Mouse (Mus musculus) mesoderm, embryonic 11.5 days (tissue): ENCODE measurements around the gene Kcnq4.

ENCODE experiments used
- DNase-seq: peaks from one replicate; pipeline ENCODE4 v3.0.0-alpha.2; 2012; ENCODE audit warnings: low read depth, low spot score

The Kcnq4 gene

DNA sequence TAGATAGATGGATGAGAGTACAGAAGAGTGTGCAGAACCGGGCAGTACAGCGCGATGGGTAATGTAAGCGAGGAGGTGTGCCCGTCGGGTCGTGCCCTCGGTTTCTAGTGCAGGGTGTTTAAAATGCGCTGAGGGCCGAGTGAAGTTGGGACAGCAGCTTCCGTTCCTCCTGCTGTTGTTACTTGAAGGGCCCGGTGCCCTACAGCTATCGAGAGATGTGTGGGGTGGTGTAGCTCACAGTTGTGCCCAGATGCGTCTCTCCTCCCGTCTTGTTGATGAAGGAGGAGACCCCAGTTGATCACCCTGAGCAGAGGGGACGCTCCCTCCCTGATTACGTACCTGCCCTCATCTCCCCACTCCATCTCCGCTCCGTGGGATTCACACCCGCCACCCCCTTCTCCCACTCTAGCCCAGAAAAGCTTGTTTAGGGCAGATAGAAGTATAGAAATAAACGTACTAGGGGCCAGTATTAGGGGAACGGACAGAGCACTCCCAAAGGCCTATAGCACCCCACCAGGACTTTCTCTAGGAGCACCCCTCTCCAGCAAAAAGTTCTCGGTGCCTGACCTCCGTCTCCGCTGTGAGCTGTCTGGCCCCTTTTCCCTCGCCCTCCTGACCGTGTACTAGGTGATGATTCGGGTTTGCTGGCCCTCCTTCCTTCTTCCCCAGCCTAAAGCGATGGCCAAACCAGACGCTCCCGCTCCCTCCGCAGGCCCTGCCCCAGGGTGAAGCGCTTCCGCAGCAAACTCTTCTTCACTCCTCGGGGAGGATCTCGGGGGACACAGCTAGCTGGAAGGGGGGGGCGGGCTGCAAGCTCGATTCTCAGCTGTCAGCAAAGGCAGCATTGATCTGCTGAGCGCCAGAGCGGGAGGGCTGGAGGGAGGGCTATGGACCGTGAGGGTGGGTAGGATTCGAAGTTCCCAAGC is at the start of gene Kcnq4:
Gene Kcnq4, minus strand, starts transcription at position 672 of the 926 bp plus-strand sequence.
- DNase-seq: no peak

DNA sequence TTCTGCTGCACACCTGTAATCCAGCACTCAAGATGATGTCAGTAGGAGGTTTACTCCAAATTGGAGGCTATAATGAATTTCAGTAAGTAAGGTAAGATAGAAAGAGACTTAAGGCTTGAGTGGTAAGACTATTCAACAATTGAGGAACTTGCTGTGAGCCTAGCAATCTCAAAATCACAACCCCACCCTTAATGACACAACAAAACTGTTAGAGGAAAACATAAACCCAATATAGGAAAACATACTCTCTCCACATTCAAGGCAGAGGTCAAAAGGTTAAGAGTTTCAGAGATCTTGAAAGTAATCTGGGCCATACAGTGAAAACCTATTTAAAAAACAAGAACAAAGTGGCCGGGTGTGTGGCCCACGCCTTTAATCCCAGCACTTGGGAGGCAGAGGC is 48.3 kb upstream of the Kcnq4 start:
- no peak for DNase-seq

DNA sequence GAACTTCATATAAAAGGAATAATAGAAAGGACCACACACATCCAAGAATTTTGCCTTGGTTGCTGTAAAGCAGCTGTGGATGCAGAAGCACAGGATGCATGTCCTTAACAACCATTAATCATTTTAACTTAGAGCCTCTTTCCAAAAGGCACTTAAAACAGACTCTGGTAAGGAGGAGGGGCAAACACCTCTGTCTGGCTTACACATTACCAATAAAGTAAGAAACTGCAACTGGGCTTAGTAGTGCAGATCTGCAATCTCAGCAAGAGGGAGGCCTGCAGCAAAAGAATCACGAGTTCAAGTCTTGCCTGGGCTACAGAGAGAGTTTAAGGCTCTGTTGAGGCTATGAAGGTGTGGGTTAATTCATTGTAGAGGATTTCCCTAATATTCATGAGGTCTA is 47.2 kb upstream of the Kcnq4 start:
- no peak for DNase-seq

DNA sequence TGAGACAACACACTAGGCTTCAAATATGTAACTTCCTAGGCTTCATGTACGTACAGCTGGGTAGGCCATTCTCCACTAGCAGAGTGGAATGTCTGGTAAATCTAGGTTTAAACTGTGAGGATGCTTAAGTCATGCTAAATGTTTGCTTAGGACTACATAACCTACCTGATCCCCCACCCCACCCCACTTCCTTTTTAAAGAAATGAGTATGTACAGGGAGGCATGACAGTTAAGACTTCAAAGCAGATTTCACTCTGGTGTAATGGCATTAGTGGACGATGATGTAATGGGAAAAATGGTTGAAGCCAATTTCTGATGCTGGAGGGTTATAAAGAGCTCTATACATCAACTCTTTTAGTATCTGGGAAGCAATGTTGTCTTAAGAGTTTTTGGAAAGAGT is 44.5 kb upstream of the Kcnq4 start:
- no peak for DNase-seq

DNA sequence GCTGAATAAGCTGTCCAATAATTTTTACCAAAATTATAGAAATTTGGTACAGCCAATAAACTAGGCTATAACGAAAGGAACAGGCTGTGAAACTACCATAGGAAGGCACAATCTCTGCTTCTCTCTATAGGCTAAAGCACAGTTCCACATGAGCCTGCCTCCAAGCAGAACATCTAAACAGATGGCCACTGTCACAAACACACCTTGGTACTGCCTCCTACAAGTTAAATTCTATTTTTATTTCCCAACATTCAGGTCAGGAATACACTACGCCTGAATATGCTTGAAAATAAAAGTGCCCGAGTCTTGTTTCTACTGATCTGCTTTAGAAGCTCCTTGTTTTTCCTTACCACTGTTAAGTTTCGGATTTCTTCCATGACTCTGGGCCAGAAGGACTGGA is 41.6 kb upstream of the Kcnq4 start:
- no peak for DNase-seq

DNA sequence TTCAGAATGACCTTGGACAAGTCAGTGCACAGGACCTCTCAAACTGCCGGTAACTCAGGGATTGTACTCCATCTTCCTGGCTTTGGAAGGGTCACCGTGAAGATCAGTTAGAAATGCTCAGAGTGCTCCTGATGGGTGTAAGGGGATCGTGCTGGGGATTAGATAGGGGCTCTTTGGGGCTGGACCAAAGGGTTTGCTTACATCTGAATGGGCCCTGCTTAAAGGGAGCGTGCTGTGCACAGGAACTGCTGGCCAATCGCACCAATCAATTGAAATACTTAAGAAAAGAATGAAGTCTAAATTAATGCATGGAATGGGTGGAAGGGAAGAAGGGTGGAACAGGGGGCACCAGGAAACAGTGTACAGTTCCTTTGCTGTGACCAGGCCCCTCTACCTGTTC is 7.4 kb upstream of the Kcnq4 start:
- DNase-seq: no peak

DNA sequence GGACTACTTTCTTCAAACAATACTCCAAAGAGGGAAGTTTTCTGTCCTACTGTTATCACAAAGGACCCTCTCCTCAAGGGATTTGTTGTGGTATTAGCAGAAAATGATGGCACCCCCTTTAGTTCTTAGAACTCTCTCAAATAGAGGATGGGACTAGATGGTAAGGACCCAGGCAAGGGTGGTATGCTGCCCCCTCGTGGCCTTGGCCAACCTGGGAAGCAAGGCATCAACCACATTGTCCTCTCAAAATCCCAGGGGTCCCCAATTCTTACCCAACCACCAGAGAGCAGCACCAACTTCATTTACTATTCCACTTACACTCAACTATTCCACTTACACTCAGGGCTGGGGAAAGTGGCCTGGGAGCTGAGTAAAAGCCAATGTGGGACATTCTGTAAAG is 6.9 kb upstream of the Kcnq4 start:
- DNase-seq: peak; percentile 75

DNA sequence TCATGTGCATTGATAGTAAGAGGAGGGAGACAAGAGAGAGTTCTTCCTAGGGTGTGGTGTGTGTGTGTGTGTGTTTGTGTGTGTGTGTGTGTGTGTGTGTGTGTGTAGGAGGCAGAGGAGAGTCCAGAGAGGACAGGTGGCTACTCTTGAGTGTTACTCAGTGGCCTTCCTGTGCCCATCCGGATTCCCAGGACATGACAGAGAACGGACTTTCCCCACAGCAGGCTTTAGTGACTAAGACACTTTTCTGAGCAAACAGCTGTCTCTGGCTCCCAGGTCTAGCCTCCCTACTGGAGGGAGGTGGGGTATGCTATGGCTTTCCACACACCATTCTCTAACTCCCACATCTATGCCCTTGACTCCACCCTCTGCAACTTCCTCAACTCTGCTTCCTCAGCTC is 1.2 kb upstream of the Kcnq4 start:
- no peak for DNase-seq

DNA sequence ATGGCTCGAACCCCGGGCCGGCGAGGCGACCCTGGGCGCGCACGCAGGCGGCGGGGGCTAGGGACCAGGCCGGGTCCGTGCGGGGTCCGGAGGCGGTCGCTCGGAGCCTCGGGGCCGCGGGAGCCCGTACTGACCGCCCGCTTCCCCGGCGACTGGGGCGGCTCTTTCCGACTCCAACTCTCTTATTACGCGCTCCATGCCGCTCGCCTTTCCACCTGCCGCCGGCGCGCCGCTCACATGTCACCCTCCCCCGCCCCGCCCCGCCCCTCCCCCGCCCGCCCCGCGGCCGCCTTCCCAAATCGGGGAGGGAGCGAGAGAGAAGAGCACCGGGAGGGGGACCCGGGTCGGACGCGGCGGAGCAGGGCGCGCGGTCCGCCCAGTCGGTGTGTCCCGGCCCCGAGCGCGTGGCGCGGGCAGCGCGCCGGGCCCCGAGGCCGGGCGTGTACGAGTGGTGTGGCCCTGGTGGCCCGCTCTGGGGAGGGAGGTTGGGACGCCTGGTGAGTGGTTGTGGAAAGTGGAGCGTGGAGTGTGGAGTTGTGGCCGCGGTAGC is 1.1 kb downstream of the Kcnq4 start:
- DNase-seq: no peak

DNA sequence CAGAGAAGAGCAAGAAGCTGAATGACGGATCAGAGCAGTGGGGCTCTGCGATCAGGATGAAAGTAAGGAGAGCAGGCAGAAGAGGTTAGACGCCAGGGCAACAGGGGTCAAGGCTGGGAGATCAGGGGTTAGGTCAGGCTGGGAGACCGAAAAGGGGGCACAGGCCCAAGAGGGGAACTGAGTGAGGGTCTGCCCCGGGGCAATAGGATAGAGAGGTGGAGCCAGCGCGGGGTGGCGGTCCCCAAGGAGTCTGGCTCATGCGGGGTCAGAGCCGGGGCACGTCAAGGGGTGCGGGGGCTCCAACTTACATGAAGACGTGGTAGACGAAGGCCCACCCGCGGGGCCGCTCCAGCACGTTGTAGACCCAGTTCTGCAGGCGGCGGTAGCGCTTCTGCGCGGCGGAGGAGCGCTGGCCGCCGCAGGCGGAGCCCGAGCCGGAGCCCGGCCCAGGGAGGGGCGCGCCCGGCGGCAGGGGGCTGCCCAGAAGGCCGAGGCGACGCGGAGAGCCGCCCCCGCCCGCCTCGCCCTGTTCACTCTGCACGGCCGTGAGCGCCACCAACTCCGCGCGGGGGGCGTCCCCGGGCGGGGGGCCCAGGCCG is 1.8 kb downstream of the Kcnq4 start:
- no peak for DNase-seq

DNA sequence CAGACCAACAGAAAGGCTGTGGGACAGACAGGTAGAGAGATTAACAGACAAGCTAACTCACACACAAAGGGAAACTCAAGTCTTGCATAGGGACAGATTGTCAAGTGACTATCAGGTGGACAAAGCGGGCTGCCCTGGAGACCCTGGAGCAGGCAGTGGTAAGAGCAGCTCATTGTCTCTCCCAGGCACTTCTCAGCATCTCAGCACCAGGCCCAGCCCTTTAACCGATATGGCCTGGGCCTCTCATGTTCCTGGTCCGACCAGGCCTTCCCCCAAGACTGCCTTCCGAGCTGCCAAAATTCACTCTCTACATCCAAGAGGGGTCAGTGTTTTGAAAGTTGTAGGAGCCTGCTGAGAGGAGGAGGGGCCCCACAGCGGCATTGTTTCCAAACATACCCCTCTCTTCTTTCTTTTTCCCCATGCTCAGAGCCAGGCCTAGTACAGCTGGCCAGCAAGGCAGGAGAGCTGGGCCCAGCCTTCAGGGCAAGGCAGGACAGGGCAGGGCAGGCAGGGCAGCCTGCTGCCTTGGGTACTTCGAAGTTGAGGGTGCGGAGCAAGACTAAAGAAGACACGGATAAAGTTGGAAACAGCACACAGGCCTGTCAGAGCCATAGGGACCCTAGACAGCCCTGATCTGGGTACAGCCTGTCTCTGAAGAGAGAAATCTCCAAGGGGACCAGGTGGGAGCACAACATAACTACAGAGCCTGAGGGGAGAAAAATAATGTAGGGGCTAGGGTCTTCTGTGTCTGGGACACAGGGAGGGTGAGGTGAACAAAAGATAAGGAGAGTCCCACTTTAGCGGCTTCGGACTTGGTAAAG is 2.5 kb downstream of the Kcnq4 start:
- no peak for DNase-seq

DNA sequence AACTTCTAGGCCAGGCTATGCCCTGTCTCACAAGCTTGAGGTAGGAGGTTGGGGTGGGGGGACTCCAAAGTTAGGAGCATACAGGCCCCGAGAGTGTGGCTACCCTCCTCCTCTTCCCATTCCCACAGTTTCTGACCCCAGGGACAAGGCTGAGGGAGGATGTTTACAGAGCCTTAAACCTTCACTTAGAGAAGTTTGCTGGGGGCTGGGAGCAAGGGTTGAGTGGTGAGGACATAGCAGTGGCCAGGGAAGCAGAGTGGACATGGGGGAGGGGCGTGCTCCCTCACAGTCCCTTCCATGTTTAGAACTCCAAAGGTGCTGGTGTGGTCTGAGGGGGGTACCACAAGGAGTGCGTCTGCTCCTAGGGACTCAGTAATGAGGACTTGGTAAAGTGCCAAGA is 4.8 kb downstream of the Kcnq4 start:
- no peak for DNase-seq

DNA sequence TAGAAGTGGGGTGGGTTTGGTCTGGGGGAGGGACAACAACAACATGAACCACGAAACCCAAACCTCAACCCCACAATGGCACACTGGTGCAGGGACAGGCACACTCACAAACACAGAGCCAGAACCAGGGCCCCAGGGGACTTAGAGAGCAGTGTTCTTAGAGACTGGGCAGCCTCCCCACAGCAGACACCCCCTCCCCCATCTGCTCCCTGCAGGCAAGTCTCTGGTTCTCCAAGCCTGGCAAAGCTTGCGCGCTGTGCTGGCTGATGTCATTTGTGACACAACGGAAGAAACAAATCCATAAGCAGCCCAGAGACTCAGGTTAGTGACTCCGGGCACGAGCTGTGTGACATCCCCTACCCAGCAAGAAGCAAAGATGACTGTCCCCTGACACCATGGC is 7.1 kb downstream of the Kcnq4 start:
- DNase-seq: no peak

DNA sequence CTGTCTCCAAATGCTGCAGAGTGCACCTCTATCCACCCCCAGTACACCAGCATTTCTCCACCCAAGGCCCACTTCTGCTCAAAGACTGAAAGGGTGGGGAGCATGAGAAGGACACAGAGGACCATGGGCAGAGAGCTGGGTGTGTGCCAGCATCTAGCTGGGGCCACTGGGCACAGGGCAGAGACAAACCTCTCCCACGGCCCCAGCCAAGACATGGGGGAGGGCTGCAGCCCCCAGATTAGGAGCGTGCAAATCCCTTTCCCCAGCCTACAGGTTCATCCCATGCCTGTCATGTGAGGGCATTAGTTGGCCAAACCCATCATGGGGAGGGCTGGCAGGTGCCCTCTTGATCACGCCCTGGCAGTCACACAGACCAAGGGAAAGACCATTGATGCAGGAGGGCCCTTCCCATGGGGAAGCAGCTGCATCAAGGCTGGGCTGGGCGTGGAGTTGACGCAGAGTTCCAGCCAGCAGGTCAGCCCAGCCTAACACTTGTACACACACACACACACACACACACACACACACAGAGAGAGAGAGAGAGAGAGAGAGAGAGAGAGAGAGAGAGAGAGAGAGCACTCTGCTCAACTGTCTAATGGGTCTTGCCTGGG is 14.3 kb downstream of the Kcnq4 start:
- no peak for DNase-seq

DNA sequence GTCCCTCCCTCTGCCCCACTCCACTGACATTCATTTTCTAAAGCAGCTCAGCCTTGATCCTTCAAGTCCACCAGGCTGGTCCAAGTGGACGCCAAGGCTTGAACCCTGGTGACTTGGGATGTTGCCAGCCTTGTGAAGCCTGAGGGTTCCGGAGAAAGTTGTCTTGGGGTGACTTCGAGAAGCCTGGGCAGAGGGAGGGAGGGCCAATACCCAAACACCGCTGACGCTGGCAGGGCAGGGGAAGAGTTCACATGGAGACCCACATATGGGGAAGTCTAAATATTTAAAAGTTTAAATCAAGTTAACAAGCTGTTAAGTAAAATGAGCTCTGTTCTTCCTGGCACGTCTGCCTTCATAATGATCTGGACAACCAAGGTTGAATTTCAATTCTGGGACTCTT is 15.7 kb downstream of the Kcnq4 start:
- DNase-seq: no peak

DNA sequence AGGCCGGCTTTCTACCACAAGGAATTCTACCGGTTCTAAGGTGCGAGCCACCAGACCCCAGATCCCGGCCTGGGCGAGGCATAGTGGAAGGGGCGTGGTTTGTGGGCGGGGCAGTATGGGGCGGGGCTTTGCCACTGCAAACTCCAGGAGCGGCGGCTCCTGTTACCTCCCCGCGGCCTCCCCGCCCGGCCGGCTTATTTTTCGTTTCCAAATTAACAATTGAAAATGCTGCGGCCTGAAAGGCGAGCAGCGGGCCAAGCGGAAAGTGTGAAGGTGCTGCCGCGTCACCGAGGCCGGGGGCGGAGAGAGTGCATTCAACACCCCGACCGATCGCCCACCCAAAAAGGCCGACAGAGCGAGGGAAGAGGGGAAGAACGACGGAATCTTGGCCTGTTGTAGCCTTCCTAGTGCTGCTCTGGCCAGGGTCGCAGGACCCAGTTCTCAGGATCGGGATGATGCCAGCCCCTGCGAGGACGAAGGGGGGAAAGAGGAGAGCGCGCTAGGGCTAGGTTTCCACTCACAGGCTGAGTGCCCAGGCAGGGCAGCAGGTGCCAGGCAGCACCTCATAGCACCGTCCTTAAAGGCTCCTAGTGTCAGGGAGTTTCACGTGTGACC is 17.3 kb downstream of the Kcnq4 start:
- DNase-seq: peak; percentile 72

DNA sequence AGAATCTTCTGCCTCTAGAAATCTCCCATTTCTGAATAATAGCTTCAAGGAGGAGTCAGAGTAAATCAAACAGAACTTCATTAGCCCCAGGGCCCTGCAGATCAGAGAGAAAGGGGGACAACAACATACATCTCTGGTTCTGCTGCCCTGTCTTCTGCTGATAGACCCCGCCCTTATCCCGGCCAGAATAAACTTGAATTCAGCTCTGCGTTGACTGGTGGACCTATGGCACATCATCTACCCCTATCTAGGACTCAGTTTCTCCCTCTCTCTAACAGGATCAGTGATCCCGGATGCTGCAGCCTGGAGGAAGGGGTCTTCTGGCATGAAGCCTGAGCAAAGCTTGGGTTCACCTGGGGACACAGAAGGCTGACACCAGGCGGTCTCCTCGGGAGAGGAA is 17.8 kb downstream of the Kcnq4 start:
- no peak for DNase-seq

DNA sequence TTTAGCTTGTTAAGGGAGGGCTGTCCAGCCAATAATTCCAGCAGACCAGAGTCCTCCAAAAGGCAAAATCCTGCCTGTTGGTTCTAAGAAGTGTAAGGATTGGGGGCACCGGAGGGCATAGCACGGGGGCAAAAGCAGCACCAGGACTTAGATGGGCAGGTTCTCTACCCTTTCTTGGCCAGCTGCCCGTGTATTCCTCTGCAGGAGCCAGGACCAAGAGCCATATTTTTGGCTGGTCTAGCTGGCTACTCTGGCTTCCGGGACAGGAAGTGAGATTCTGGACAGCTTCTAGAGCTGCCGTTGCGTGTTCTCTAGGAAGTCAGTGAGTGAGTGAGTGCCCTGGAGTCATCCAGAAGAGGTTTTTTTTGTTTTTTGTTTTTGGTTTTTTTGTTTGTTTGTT is 18.3 kb downstream of the Kcnq4 start:
- DNase-seq: no peak

DNA sequence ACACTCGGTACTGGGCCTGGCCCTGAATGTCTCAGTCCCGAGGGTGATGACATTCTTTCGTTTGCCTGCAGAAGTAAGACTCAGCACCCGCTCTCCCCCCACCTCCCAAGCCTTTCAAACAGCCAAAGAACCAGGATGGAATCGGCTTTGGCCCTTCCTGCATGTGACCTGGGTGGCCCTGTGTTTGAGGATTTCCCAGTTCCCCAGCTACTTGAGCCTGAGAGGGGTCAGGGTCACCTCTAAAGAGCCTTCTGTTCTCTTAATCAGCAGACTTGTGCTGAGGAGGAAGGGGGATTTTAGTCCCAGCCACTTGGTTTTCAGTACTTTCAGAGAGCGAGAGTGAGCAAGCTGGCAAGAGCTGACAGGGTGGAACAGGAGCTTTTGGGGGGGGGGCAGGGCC is 19.0 kb downstream of the Kcnq4 start:
- DNase-seq: no peak

DNA sequence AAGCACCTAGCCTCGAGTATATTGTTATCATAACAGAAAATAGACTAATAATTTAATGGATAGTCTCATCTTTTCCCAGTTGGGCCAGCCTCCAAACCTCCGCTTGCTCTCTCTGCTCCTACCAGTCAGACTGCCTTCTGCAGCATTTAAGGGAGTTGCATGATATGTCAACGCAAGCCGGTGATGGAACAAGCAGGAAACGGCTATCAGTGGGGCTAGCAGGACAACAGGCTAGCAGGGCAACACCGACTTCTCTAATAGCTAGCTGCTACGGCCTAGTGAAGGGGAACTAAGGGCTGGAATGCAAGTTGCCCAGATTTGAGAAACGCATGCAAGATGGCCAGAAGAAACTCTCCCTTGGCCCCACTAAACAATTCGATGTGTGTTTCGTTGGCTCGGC is 20.6 kb downstream of the Kcnq4 start:
- no peak for DNase-seq

DNA sequence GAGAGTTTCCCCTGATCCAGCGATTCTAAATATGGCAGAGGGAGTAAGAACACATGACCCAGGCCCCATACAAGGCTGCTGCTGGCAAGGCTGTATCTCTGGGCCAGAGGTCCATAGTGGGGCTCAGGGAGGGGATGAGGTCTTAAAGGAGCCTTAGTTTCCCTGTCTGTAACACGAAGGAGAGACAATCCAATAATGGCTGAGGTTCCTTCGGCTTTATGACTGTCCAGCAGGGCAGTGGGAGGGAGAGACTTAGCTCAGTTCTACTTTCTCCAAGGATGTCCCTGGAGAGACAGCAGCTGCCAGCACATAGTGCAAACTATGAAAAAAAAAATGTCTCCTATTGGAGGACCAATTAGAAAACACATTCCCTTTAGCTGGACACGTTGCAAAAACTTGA is 22.2 kb downstream of the Kcnq4 start:
- DNase-seq: no peak
